Mouse (Mus musculus) kidney, postnatal 0 days (tissue): Measurements from ENCODE around the gene Klhl23. TPM values are rescaled to one million over a fixed set of nuclear protein-coding genes. Genes with fewer than 3 reads are reported as not detected.
"Not testable (repeated sequence)": the region's sequence is repeated elsewhere in the genome, so short reads cannot be mapped to it uniquely, and the experiment has no call there.

ENCODE experiments used
- ATAC-seq: fragments of 200-750 bp; cut with Nextera tagmentation; replicated peaks from 2 replicates; pipeline ENCODE4 v1.8.0; 2017; ENCODE audit warnings: low read depth, moderate number of reproducible peaks, moderate TSS enrichment, moderate library complexity; ENCODE audit not compliant: low FRiP score
- DNase-seq: peaks from one replicate; pipeline ENCODE4 v3.0.0-alpha.2; 2016; ENCODE audit warnings: low spot score
- H3K27ac ChIP-seq: fragments of 300-500 bp; sonication (generic); 2 replicates; pipeline ENCODE4 v1.5.1; 2014; ENCODE audit warnings: mild to moderate bottlenecking
- H3K27me3 ChIP-seq: fragments of 300-500 bp; sonication (generic); 2 replicates; pipeline ENCODE4 v1.6.1; 2014; ENCODE audit warnings: low read length, mixed read lengths; ENCODE audit not compliant: insufficient read depth
- H3K36me3 ChIP-seq: fragments of 300-500 bp; sonication (generic); 2 replicates; pipeline ENCODE4 v1.6.1; 2014; ENCODE audit warnings: low read length, mixed read lengths; ENCODE audit not compliant: insufficient read depth
- H3K4me1 ChIP-seq: fragments of 300-500 bp; sonication (generic); replicated peaks from 2 replicates; pipeline ENCODE4 v1.6.1; 2014; ENCODE audit warnings: antibody characterized with exemption, low read length, mixed read lengths; ENCODE audit not compliant: insufficient read depth
- H3K4me2 ChIP-seq: fragments of 300-500 bp; sonication (generic); 2 replicates; pipeline ENCODE4 v1.6.1; 2014; ENCODE audit warnings: mild to moderate bottlenecking, low read length, moderate library complexity, mixed read lengths
- H3K4me3 ChIP-seq: fragments of 300-500 bp; sonication (generic); replicated peaks from 2 replicates; pipeline ENCODE4 v1.5.1; 2014; ENCODE audit warnings: low read depth, low read length
- H3K9ac ChIP-seq: fragments of 300-500 bp; sonication (generic); 2 replicates; pipeline ENCODE4 v1.6.1; 2014; ENCODE audit warnings: low read depth, low read length
- H3K9me3 ChIP-seq: fragments of 300-500 bp; sonication (generic); replicated peaks from 2 replicates; pipeline ENCODE4 v1.6.1; 2016; ENCODE audit warnings: low read length, inconsistent platforms, mixed read lengths
- CTCF ChIP-seq: IDR thresholded peaks from 2 replicates; pipeline ENCODE4 v1.5.1; 2016; ENCODE audit warnings: antibody characterized with exemption, low read depth, mild to moderate bottlenecking, moderate library complexity
- WGBS: fragments of 180-500 bp; shearing (Covaris S2); extraction: QIAGEN DNeasy Blood & Tissue Kit; methylation state at CpG from one replicate; pipeline ENCODE4 v1.1.7; 2014; 5-methylcytosine and 5-hydroxymethylcytosine counted together
- polyA plus RNA-seq: library from polyadenylated mRNA; unstranded; fragments of >200 nt; fragmentation: Nextera tagmentation; extraction: Ambion mirVana; gene quantifications from 2 replicates; pipeline ENCODE4 v1.2.1, GENCODE M21; 2015

Gene Klhl23
- polyA plus RNA-seq, 1 experiment from 2014 or later, result 15.4 TPM

DNA sequence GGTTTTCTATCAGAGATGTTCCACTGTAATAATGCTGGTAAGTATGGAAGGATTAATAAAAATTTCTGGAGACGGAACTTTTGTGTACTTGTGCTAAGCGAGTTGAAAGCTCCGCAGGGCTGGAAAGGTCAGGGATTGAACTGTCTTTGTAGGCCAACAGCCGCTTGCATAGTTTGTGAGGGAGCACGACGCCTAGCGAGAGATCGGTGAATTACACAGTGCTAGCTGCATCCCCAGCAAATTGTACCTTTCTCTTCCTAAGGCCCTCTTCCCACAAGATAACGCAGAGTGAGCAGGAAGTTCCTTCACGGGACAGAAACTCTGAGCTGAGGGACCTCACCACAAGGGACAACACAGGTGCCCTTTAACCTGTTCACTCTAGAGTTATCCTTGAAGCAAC, 31.5 kb upstream of the Klhl23 start:
- no peaks in the 10 kb centered on the region for H3K9me3 ChIP-seq
- WGBS, result under 1% methylated on average over 10 of the region's 10 CpGs
- 0 out of 2 replicates have a peak, but pooled peaks cover 3% of the 10 kb centered on the region for H3K36me3 ChIP-seq
- H3K27ac ChIP-seq, result peak overlapping the region; percentile 84
- H3K4me3 ChIP-seq, result peak overlapping the region; percentile 50
- no peaks in the 10 kb centered on the region for H3K27me3 ChIP-seq
- peak overlapping the region; percentile 85 for H3K4me2 ChIP-seq
- peak; percentile 30; the same call in 1 of the 2 replicates for ATAC-seq
- H3K4me1 ChIP-seq, result no peaks in the 10 kb centered on the region; the same call in 1 of the 2 replicates
- peak; percentile 88 for TF ChIP-seq CTCF
- peak; percentile 94 for DNase-seq
- H3K9ac ChIP-seq, result no peak overlapping the region

DNA sequence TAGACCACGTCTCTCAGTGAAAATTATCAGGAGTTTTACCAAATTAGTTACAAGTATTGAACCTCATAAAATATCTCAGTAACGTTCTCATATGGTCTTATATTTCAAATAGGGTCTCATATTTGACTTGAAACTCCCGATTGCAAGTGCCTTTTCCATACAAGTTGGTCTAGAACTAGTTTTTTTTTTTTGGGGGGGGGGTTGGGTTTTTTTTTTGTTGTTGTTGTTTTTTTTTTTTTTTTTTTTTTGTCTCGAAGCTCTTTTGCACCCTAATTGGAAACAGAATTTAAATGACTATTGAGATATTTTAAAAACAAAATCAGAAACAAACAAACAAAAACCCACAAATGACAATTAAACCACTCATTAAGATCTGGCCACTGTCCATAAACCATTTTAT, 31.0 kb upstream of the Klhl23 start:
- no peak for TF ChIP-seq CTCF
- no peaks in the 10 kb centered on the region for H3K27me3 ChIP-seq
- peak overlapping the region; percentile 50; the same call in 1 of the 2 replicates for H3K4me3 ChIP-seq
- H3K36me3 ChIP-seq, result 0 out of 2 replicates have a peak, but pooled peaks cover 3% of the 10 kb centered on the region
- no peaks in the 10 kb centered on the region for H3K9me3 ChIP-seq
- no peak overlapping the region for H3K9ac ChIP-seq
- ATAC-seq, result no peak
- WGBS, result 68% methylated on average over 4 of the region's 4 CpGs
- 0 out of 2 replicates have a peak overlapping the region, but pooled peaks have one; percentile 84 for H3K27ac ChIP-seq
- H3K4me1 ChIP-seq, result no peaks in the 10 kb centered on the region; the same call in 1 of the 2 replicates
- no peak for DNase-seq
- H3K4me2 ChIP-seq, result peak overlapping the region; percentile 85; the same call in 1 of the 2 replicates

DNA sequence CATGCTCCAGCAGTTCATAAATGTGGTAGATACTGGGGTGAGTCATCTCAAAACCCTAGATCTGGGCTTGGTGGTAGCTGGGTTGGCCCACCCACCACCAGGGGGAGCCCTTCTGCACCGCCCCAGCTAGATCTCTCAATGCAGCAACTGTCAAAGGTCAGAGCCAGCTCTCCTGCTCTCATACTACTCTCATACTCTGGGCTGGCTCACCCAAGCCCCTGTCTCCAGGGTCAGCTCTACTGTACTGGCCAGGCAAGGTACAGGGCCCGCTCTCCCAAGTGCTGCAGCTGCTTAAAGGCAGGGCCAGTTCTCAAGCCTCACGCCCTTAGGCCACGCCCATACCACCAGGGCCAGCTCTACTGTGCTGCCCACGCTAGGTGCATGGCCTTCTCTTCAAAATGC, 18.8 kb upstream of the Klhl23 start:
- TF ChIP-seq CTCF, result peak; percentile 77
- H3K9ac ChIP-seq, result no peak overlapping the region
- peak; percentile 76 for ATAC-seq
- no peaks in the 10 kb centered on the region for H3K4me1 ChIP-seq
- H3K4me2 ChIP-seq, result no peak overlapping the region
- WGBS, result 56% methylated on average over 5 of the region's 5 CpGs
- H3K27ac ChIP-seq, result no peak overlapping the region
- peak; percentile 50 for DNase-seq
- no peaks in the 10 kb centered on the region for H3K27me3 ChIP-seq
- no peaks in the 10 kb centered on the region for H3K36me3 ChIP-seq
- no peak overlapping the region for H3K4me3 ChIP-seq
- H3K9me3 ChIP-seq, result no peaks in the 10 kb centered on the region

DNA sequence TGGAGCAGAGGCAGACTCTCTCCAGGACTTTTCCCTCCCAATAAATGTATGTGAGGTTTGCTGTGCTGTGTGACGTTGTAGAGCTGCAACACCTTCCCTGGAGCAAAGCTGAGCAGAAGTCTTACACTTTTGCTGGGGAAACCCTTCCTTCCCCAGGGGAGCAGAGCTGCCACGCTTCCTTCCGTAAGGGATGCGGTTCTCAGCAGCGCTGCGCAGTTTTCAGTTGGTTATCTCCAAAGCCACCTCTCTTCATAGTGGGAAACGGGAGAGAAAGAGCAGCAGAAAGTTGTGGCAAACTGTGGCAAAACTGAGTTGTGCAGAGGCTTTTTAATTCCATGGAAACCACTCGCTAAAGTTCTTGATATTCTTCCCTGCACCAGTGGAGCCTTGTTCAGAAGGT, 18.0 kb upstream of the Klhl23 start:
- H3K36me3 ChIP-seq, result no peaks in the 10 kb centered on the region
- ATAC-seq (no peak), DNase-seq (no peak)
- no peak overlapping the region for H3K4me3 ChIP-seq
- no peaks in the 10 kb centered on the region for H3K27me3 ChIP-seq
- no peak for TF ChIP-seq CTCF
- no peak overlapping the region for H3K4me2 ChIP-seq
- H3K9ac ChIP-seq, result no peak overlapping the region
- H3K9me3 ChIP-seq, result no peaks in the 10 kb centered on the region
- WGBS, result 66% methylated on average over 8 of the region's 8 CpGs
- no peaks in the 10 kb centered on the region for H3K4me1 ChIP-seq
- H3K27ac ChIP-seq, result no peak overlapping the region

DNA sequence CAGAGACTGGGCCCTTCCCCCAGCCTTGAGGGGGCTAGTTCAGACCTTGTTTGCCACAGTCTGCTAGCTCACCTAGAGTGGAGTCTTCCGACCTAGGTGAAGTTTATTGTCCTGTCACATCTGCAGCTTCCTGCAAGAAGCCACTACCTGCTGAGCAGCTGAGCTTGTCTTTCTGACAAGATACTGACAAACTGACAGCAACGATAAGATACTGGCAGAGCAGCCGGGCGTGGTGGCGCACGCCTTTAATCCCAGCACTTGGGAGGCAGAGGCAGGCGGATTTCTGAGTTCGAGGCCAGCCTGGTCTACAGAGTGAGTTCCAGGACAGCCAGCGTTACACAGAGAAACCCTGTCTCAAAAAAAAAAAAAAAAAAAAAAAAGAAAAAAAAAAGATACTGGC, 17.1 kb upstream of the Klhl23 start:
- 91% methylated on average over 8 of the region's 9 CpGs for WGBS

DNA sequence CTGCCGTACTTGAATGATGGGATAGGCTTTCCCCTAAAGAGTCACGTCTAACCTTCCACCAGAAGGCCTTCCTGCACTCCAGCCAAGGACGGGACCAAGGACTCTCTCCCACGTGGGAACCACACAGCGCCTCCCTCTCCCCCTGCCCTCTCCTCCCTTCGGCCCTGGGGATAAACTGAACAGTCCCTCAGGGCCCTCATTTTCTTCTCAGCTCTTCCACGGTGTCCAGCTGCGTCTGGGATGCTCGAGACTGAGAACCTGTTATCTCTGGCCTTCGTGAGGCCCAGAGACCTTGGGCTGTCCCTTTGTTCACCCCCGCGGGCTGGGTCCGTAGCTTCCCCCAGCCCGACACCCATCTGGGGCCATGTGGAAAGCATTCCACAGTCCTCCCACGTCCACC, 11.6 kb upstream of the Klhl23 start:
- Histone ChIP-seq H3K27ac (no peak overlapping the region), H3K9me3 (no peaks in the 10 kb centered on the region), H3K36me3 (no peaks in the 10 kb centered on the region), H3K4me2 (no peak overlapping the region), H3K4me3 (no peak overlapping the region), H3K9ac (no peak overlapping the region), H3K27me3 (no peaks in the 10 kb centered on the region), H3K4me1 (no peaks in the 10 kb centered on the region)
- no peak for ATAC-seq
- no peak for TF ChIP-seq CTCF
- DNase-seq, result no peak
- 62% methylated on average over 15 of the region's 15 CpGs for WGBS

More for the DNA sequence above, 17.1 kb upstream of the Klhl23 start:
- not testable (repeated sequence) for H3K36me3 ChIP-seq, H3K4me3 ChIP-seq, H3K9me3 ChIP-seq, H3K9ac ChIP-seq, H3K27me3 ChIP-seq, H3K4me1 ChIP-seq, H3K27ac ChIP-seq, ATAC-seq, H3K4me2 ChIP-seq, DNase-seq

DNA sequence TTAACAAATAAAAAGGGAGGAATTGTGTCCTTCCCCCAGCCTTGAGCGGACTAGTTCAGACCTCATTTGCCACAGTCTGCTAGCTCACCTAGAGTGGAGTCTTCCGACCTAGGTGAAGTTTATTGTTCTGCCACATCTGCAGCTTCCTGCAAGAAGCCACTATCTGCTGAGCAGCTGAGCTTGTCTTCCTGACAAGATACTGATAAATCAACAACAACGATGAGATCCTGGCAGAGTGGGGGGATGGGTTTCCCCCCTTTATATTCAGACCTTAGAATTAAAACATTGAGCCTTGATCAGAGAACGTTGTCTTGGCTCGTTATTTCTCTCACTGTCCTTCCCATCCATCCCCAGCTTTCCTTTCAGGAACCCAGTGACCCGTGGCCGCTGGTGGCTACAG, 10.4 kb upstream of the Klhl23 start:
- not testable (repeated sequence) for H3K36me3 ChIP-seq, H3K4me2 ChIP-seq, H3K9ac ChIP-seq, H3K4me3 ChIP-seq, H3K27ac ChIP-seq, DNase-seq, H3K27me3 ChIP-seq, H3K9me3 ChIP-seq, H3K4me1 ChIP-seq, ATAC-seq
- 55% methylated on average over 7 of the region's 7 CpGs for WGBS
